Mouse (Mus musculus) thymus, adult 2 months (tissue): ENCODE results near the gene Ikzf3.

ENCODE experiments used
- CTCF ChIP-seq: fragments of 200-500 bp; IDR thresholded peaks from 2 replicates; pipeline ENCODE4 v1.5.1; 2012; ENCODE audit warnings: mild to moderate bottlenecking, control low read depth, low read length, moderate library complexity, borderline replicate concordance; ENCODE audit not compliant: control insufficient read depth, poor library complexity, insufficient read depth; ENCODE audit errors: extremely low read depth
- POLR2A ChIP-seq: fragments of 200-500 bp; IDR thresholded peaks from 2 replicates; pipeline ENCODE4 v1.6.1; 2012; ENCODE audit warnings: mild to moderate bottlenecking, low read length, control low read depth, moderate library complexity; ENCODE audit not compliant: control insufficient read depth, poor library complexity, insufficient read depth; ENCODE audit errors: extremely low read depth

DNA sequence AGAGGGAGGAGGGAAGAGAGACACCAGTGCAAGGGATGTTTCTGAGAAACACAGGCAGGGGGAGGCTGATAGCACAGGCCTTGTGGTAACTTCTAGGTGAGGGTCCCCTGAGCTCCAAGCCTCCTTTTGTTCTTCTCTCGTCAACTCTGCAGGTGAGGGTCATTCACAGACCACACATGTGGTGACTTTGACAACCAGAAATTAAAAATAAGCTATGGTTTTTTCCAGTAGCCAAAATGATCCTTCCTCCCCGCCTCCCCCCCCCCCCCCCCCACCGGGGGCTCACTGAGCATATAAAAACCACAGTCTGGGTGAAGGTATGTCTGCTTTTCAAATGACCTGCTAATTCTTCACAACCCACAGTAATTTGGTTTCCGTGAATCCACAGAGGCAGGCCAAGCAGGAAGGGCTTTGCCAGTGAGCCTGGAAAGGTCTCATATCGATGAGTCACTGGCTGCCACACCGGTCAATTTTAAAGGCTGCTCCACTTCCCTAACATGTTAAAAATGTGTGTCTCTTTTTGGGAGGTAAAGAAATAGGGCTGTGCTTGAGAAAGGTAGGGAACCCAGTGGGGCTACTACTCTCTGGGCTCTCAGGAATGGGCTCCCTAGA lies 84.6 kb downstream of the Ikzf3 start:
- no peak for TF ChIP-seq CTCF
- no peak for TF ChIP-seq POLR2A
